Mouse (Mus musculus) midbrain, embryonic 10.5 days (tissue): ENCODE results near the gene Gfer. TPM values are rescaled to one million over a fixed set of nuclear protein-coding genes. Genes with fewer than 3 reads are reported as not detected.
"Not testable (repeated sequence)": the region's sequence is repeated elsewhere in the genome, so short reads cannot be mapped to it uniquely, and the experiment has no call there.

Source experiments
- DNase-seq: peaks from one replicate; pipeline ENCODE4 v3.0.0-alpha.2; 2017; ENCODE audit warnings: low spot score
- H3K27ac ChIP-seq: fragments of 300-500 bp; sonication (generic); replicated peaks from 2 replicates; pipeline ENCODE4 v1.5.1; 2016; ENCODE audit warnings: mild to moderate bottlenecking
- H3K27me3 ChIP-seq: fragments of 300-500 bp; sonication (generic); 2 replicates; pipeline ENCODE4 v1.6.1; 2016; ENCODE audit warnings: low read depth, mild to moderate bottlenecking; ENCODE audit not compliant: poor library complexity, severe bottlenecking
- H3K36me3 ChIP-seq: fragments of 300-500 bp; sonication (generic); 2 replicates; pipeline ENCODE4 v1.6.1; 2016; ENCODE audit warnings: mild to moderate bottlenecking, moderate library complexity
- H3K4me1 ChIP-seq: fragments of 300-500 bp; sonication (generic); 2 replicates; pipeline ENCODE4 v1.6.1; 2016
- H3K4me3 ChIP-seq: fragments of 300-500 bp; sonication (generic); 2 replicates; pipeline ENCODE4 v1.5.1; 2016; ENCODE audit warnings: mild to moderate bottlenecking, moderate library complexity
- H3K9me3 ChIP-seq: fragments of 300-500 bp; sonication (generic); replicated peaks from 2 replicates; pipeline ENCODE4 v1.6.1; 2016; ENCODE audit warnings: mild to moderate bottlenecking
- WGBS: fragments of 180-500 bp; shearing (Covaris S2); methylation state at CpG from one replicate; pipeline ENCODE4 v1.1.7; 2016; 5-methylcytosine and 5-hydroxymethylcytosine counted together
- polyA plus RNA-seq: library from polyadenylated mRNA; unstranded; fragments of >200 nt; fragmentation: Nextera tagmentation; extraction: Ambion mirVana; gene quantifications from 2 replicates; pipeline ENCODE4 v1.2.1, GENCODE M21; 2016

The Gfer gene
- polyA plus RNA-seq, 1 experiment from 2014 or later: 58.5 TPM

- no peaks in the 10 kb centered on the region for H3K27me3 ChIP-seq
- H3K27ac ChIP-seq: peak overlapping the region; percentile 94
- WGBS: under 1% methylated on average over 61 of the region's 61 CpGs
- DNase-seq: peak; percentile 99
- peak overlapping the region; percentile 77 for H3K4me3 ChIP-seq
- H3K4me1 ChIP-seq: peaks cover 55% of the 10 kb centered on the region
- H3K36me3 ChIP-seq: peaks cover 52% of the 10 kb centered on the region
- no peaks in the 10 kb centered on the region for H3K9me3 ChIP-seq
Measured at GRCm38 (mm10) chr17:24719494-24720222, 23.7 kb upstream of the Gfer start.

GRCm38 (mm10) chr17:24718938-24719337, 23.0 kb upstream of the Gfer start:
- not testable (repeated sequence) for H3K9me3 ChIP-seq, DNase-seq, H3K27me3 ChIP-seq
- Histone ChIP-seq H3K4me1 (peaks cover 52% of the 10 kb centered on the region), H3K4me3 (peak overlapping the region; percentile 77), H3K36me3 (peaks cover 52% of the 10 kb centered on the region), H3K27ac (peak overlapping the region; percentile 94)
- 67% methylated on average over 5 of the region's 5 CpGs for WGBS

GRCm38 (mm10) chr17:24717943-24718342, 22.0 kb upstream of the Gfer start, which contains the start of the genes Rnf151 and Rps2:
Gene Rnf151, minus strand, starts transcription at chr17:24718063.
Gene Rps2, plus strand, starts transcription at chr17:24718116.
- Histone ChIP-seq H3K4me3 (peak within 1 kb of the TSS; percentile 77), H3K27me3 (no peaks in the 10 kb centered on the region), H3K36me3 (peaks cover 52% of the 10 kb centered on the region), H3K9me3 (no peaks in the 10 kb centered on the region), H3K4me1 (peaks cover 42% of the 10 kb centered on the region), H3K27ac (no peak within 1 kb of the TSS)
- no peak for DNase-seq
- WGBS: 88% methylated on average over 4 of the region's 4 CpGs

- 95% methylated on average over 15 of the region's 15 CpGs for WGBS
- Histone ChIP-seq H3K9me3 (no peaks in the 10 kb centered on the region), H3K27me3 (no peaks in the 10 kb centered on the region), H3K27ac (no peak overlapping the region), H3K36me3 (peaks cover 37% of the 10 kb centered on the region), H3K4me3 (no peak overlapping the region), H3K4me1 (peaks cover 25% of the 10 kb centered on the region)
- DNase-seq: no peak
Measured at GRCm38 (mm10) chr17:24716166-24716682, 20.3 kb upstream of the Gfer start.

- DNase-seq: no peak
- Histone ChIP-seq H3K4me3 (no peak overlapping the region), H3K36me3 (peaks cover 31% of the 10 kb centered on the region), H3K27ac (no peak overlapping the region), H3K9me3 (no peaks in the 10 kb centered on the region), H3K4me1 (peaks cover 20% of the 10 kb centered on the region), H3K27me3 (no peaks in the 10 kb centered on the region)
- WGBS: 25% methylated on average over 6 of the region's 6 CpGs
Measured at GRCm38 (mm10) chr17:24715556-24715955, 19.6 kb upstream of the Gfer start.

DNA sequence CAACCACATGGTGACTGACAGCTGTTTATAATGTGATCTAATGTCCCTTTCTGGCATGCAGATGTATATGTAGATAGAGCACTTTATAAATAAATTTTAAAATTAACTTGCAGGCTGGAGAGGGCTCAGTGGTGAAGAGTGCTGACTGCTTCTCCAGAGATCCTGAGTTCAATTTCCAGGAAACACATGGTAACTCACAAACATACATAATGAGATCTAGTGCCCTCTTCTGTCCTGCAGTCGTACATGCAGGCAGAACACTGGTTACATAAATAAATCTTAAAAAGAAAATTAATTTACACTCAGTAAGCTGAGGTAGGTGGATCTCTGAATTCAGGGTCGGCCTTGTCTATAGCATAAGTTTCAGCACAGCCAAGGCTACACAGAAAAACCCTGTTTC, 12.7 kb upstream of the Gfer start:
- H3K4me1 ChIP-seq: peaks cover 22% of the 10 kb centered on the region
- H3K27me3 ChIP-seq: no peaks in the 10 kb centered on the region
- peaks cover 25% of the 10 kb centered on the region for H3K36me3 ChIP-seq
- H3K4me3 ChIP-seq: no peak overlapping the region
- no peak overlapping the region for H3K27ac ChIP-seq
- no peaks in the 10 kb centered on the region for H3K9me3 ChIP-seq
- WGBS: 43% methylated on average over 2 of the region's 2 CpGs
- DNase-seq: no peak

DNA sequence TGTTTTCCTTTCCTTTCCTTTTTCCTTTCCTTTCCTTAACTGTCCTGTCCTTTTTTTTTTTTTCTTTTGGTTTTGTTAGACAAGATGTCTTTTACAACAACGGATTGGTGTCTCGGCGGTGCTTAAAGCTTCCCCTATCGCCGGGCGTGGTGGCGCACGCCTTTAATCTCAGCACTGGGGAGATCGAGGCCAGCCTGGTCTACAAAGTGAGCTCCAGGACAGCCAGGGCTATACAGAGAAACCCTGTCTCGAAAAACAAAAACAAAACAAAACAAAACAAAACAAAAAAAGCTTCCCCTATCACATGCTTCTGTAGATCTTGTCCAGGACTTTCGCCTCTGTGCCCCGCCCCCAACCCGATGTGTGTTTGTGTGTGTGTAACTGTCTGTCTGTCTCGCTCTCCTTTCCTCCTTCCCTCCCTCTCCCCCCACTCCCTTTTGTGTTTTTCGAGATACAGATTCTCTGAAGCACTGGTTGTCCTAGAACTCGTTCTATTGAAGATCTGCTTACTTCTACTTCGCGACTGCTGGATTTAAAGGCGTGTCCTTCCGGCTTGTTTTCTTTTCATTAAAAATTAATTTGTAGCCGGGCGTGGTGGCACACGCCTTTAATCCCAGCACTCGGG, 12.0 kb upstream of the Gfer start:
- H3K4me1 ChIP-seq: peaks cover 22% of the 10 kb centered on the region
- DNase-seq: no peak
- 7% methylated on average over 24 of the region's 24 CpGs for WGBS
- peak overlapping the region; percentile 89 for H3K4me3 ChIP-seq
- H3K36me3 ChIP-seq: peaks cover 31% of the 10 kb centered on the region
- H3K9me3 ChIP-seq: no peaks in the 10 kb centered on the region
- no peaks in the 10 kb centered on the region for H3K27me3 ChIP-seq
- H3K27ac ChIP-seq: peak overlapping the region; percentile 87

DNA sequence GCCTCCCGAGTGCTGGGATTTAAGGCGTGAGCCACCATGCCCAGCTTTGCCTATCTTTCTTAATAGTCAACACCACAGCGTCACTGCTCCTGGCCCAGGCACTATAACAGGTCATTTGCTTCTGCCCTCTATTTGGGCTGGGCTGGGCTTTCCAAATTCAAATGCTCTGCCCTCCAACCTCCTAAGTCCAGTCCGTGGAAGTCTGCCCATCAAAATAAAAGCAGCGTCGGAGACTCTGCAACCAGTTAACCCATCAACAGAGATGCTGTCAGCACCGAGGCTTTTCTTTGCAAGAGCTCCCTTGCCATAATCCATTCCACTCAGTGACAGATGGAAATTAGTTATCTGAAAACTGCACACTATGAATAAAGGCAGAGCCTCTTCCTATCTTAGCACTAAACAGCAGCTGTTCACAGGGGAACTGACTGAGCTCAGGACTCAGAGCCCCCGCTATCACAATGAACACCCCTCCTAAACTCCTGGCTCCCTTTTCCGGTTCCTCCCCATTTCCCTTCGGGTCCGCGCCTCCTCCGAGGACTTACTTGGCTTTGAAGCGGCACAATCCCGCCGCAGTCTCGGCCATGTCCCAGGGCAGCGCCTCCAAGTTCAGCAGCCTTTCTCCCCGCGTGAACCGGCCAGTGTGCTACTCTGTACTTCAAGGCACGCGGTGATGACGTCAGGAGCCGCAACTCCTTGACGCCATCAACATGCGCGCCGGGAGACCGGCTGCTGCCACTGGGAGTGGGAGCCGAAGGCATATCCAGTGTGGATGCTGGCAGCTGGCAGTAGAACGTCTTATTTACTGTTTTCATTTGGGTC, 11.2 kb upstream of the Gfer start, which contains the start of gene Tbl3:
Tbl3 (minus strand) TSS at position 679 of the 819 bp plus-strand sequence.
- Histone ChIP-seq H3K4me1 (peaks cover 22% of the 10 kb centered on the region), H3K27me3 (no peaks in the 10 kb centered on the region), H3K36me3 (peaks cover 39% of the 10 kb centered on the region), H3K9me3 (no peaks in the 10 kb centered on the region), H3K27ac (peak within 1 kb of the TSS; percentile 87), H3K4me3 (peak within 1 kb of the TSS; percentile 89)
- WGBS: 4% methylated on average over 32 of the region's 32 CpGs
- peak; percentile 94 for DNase-seq

- Histone ChIP-seq H3K4me3 (peak overlapping the region; percentile 89), H3K27ac (no peak overlapping the region), H3K4me1 (peaks cover 22% of the 10 kb centered on the region), H3K9me3 (no peaks in the 10 kb centered on the region), H3K27me3 (no peaks in the 10 kb centered on the region), H3K36me3 (peaks cover 52% of the 10 kb centered on the region)
- DNase-seq: no peak
- 91% methylated on average over 3 of the region's 3 CpGs for WGBS
Measured at GRCm38 (mm10) chr17:24705821-24706220, 9.9 kb upstream of the Gfer start.

- no peaks in the 10 kb centered on the region for H3K9me3 ChIP-seq
- H3K36me3 ChIP-seq: peaks cover 68% of the 10 kb centered on the region
- DNase-seq: no peak
- WGBS: 90% methylated on average over 9 of the region's 9 CpGs
- H3K4me3 ChIP-seq: no peak overlapping the region
- H3K27me3 ChIP-seq: peaks cover 3% of the 10 kb centered on the region; the same call in 1 of the 2 replicates
- H3K4me1 ChIP-seq: peaks cover 21% of the 10 kb centered on the region
- no peak overlapping the region for H3K27ac ChIP-seq
Measured at GRCm38 (mm10) chr17:24701251-24701650, 5.3 kb upstream of the Gfer start.

DNA sequence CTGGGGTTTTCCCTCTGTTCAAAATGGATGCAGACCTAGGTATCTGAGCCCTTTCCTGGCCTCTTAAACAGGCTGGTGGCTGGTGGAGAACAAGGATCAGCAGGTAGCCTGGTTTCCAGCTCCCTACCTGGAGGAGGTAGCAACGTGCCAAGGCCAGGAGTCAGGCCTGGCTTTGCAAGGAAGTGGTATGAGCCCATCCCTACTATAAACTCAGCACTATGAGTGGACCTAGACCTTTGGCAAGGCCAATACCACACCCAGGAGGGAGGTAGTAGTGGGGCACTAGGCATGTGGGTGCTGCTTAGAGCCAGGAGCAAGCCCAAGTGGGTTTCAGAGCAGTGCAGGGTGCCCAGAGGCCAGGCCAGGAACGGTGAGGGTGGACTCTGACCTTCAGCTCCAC, 3.5 kb upstream of the Gfer start:
- Histone ChIP-seq H3K4me3 (no peak overlapping the region), H3K36me3 (peaks cover 51% of the 10 kb centered on the region), H3K27me3 (peaks cover 3% of the 10 kb centered on the region; the same call in 1 of the 2 replicates), H3K27ac (no peak overlapping the region), H3K4me1 (peaks cover 26% of the 10 kb centered on the region), H3K9me3 (no peaks in the 10 kb centered on the region)
- DNase-seq: no peak
- WGBS: 86% methylated on average over 2 of the region's 2 CpGs

DNA sequence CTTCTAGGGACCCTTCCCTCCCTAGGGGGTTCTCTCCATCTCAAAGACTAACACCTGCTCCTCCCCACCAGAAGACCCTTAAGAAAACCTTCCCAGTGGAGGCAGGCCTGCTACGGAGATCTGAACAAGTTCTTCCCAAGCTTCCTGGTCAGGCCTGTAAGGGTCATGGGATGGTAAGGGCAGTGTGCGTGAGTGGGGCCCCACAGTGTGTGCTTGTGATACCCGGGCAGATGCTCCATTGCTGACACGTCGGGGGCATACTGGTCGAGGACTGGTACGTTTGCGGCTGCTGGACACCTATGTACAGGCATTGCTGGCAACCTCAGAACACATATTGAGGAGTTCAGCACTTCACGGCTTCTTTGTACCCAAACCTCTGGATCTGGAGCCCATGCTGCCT, 2.8 kb upstream of the Gfer start:
- Histone ChIP-seq H3K27me3 (peaks cover 3% of the 10 kb centered on the region; the same call in 1 of the 2 replicates), H3K36me3 (peaks cover 49% of the 10 kb centered on the region), H3K27ac (no peak overlapping the region), H3K9me3 (no peaks in the 10 kb centered on the region), H3K4me3 (no peak overlapping the region), H3K4me1 (peaks cover 31% of the 10 kb centered on the region)
- 67% methylated on average over 9 of the region's 9 CpGs for WGBS
- no peak for DNase-seq
